Mouse (Mus musculus) midbrain, embryonic 11.5 days (tissue): Measurements from ENCODE around the gene Efcc1. TPM values are rescaled to one million over a fixed set of nuclear protein-coding genes. Genes with fewer than 3 reads are reported as not detected.

Experiments used
- ATAC-seq: fragments of 200-750 bp; cut with Nextera tagmentation; 2 replicates; pipeline ENCODE4 v1.8.0; 2017; ENCODE audit warnings: moderate TSS enrichment, moderate library complexity; ENCODE audit not compliant: low FRiP score
- DNase-seq: peaks from one replicate; pipeline ENCODE4 v3.0.0; 2015; ENCODE audit warnings: low spot score; ENCODE audit errors: missing footprints
- H3K27ac ChIP-seq: fragments of 300-500 bp; sonication (generic); 2 replicates; pipeline ENCODE4 v1.5.1; 2014; ENCODE audit warnings: low read depth, low read length
- H3K27me3 ChIP-seq: fragments of 300-500 bp; sonication (generic); 2 replicates; pipeline ENCODE4 v1.6.1; 2014; ENCODE audit warnings: mild to moderate bottlenecking, low read length, moderate library complexity, mixed read lengths; ENCODE audit not compliant: control insufficient read depth, insufficient read depth
- H3K36me3 ChIP-seq: fragments of 300-500 bp; sonication (generic); 2 replicates; pipeline ENCODE4 v1.6.1; 2014; ENCODE audit warnings: mild to moderate bottlenecking, low read length, moderate library complexity, mixed read lengths; ENCODE audit not compliant: control insufficient read depth, insufficient read depth
- H3K4me1 ChIP-seq: fragments of 300-500 bp; sonication (generic); 2 replicates; pipeline ENCODE4 v1.6.1; 2014; ENCODE audit warnings: low read length; ENCODE audit not compliant: control insufficient read depth, insufficient read depth
- H3K4me2 ChIP-seq: fragments of 300-500 bp; sonication (generic); 2 replicates; pipeline ENCODE4 v1.6.1; 2014; ENCODE audit warnings: mild to moderate bottlenecking, moderate library complexity
- H3K4me3 ChIP-seq: fragments of 300-500 bp; sonication (generic); 2 replicates; pipeline ENCODE4 v1.5.1; 2014; ENCODE audit warnings: low read depth, low read length
- H3K9ac ChIP-seq: fragments of 300-500 bp; sonication (generic); 2 replicates; pipeline ENCODE4 v1.6.1; 2014; ENCODE audit warnings: low read length
- H3K9me3 ChIP-seq: fragments of 300-500 bp; sonication (generic); 2 replicates; pipeline ENCODE4 v1.6.1; 2016; ENCODE audit warnings: low read length; ENCODE audit not compliant: control insufficient read depth
- WGBS: fragments of 180-500 bp; shearing (Covaris S2); extraction: QIAGEN DNeasy Blood & Tissue Kit; methylation state at CpG from one replicate; pipeline ENCODE4 v1.1.7; 2014; 5-methylcytosine and 5-hydroxymethylcytosine counted together
- polyA plus RNA-seq: library from polyadenylated mRNA; unstranded; fragments of >200 nt; fragmentation: Nextera tagmentation; extraction: Ambion mirVana; gene quantifications from 2 replicates; pipeline ENCODE4 v1.2.1, GENCODE M21; 2014

Efcc1 gene
- polyA plus RNA-seq, 1 experiment from 2014 or later: 6.4 TPM

DNA sequence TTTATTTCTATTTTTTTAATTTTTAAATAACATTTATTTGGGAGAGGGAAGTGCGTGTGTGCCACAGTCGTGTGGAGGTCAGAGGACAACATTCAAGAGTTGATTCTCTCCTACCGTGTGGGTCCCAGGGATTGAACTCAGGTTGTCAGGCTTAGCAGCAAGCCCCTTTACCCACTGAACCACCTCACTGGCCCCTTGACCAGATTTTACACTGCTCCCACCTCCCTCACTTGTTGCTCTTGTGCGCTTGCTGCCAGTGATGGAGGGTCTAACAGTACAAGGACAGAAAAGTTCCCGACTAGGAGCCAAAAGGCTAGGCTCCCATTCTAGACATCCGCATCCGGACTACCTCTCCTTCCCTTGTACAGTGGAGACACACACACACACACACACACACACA lies 74.8 kb downstream of the Efcc1 start:
- WGBS: 93% methylated on average over 7 of the region's 7 CpGs
- no peaks in the 10 kb centered on the region for H3K27me3 ChIP-seq
- no peaks in the 10 kb centered on the region for H3K36me3 ChIP-seq
- no peak overlapping the region for H3K9ac ChIP-seq
- H3K4me2 ChIP-seq: no peak overlapping the region
- no peaks in the 10 kb centered on the region; the same call in 1 of the 2 replicates for H3K4me1 ChIP-seq
- DNase-seq (no peak), ATAC-seq (no peak)
- H3K27ac ChIP-seq: no peak overlapping the region
- no peaks in the 10 kb centered on the region for H3K9me3 ChIP-seq
- H3K4me3 ChIP-seq: no peak overlapping the region

Other genes starting within 250 kb of the Efcc1 start
- gene Arhgap25, start 197.6 kb upstream of the Efcc1 start, polyA plus RNA-seq: 1.7 and 2.3 TPM in 2 replicates
- 3.1 and 3.5 TPM in 2 replicates for gene Prokr1, start 140.1 kb upstream of the Efcc1 start, polyA plus RNA-seq
- 14.8 and 15.9 TPM in 2 replicates for gene Aplf, start 58.7 kb upstream of the Efcc1 start, polyA plus RNA-seq
- 1.8 and 2.5 TPM in 2 replicates for gene Gp9, start 47.2 kb downstream of the Efcc1 start, polyA plus RNA-seq
- gene Rab43, start 81.3 kb downstream of the Efcc1 start, polyA plus RNA-seq: 7.7 and 8.0 TPM in 2 replicates
- gene Gm45140, start 104.9 kb downstream of the Efcc1 start, polyA plus RNA-seq: 1.9 and 4.0 TPM in 2 replicates
- gene Isy1, start 107.9 kb downstream of the Efcc1 start, polyA plus RNA-seq: 66.4 and 71.5 TPM in 2 replicates
- gene Cnbp, start 120.2 kb downstream of the Efcc1 start, polyA plus RNA-seq: 1,266 and 1,289 TPM in 2 replicates
- gene Copg1, start 156.9 kb downstream of the Efcc1 start, polyA plus RNA-seq: 124 and 132 TPM in 2 replicates
- gene Hmces, start 183.1 kb downstream of the Efcc1 start, polyA plus RNA-seq: 42.8 and 47.6 TPM in 2 replicates